Mouse (Mus musculus) yolk sac, embryonic 10.5 days (tissue): Measurements from ENCODE around the gene Mfn1.
A peak's percentile ranks its signal among the peaks of the same experiment; 100 is the strongest.

Experiments used
- DNase-seq: peaks from one replicate; pipeline ENCODE4 v3.0.0-alpha.2; 2017; ENCODE audit warnings: low spot score

Mfn1 gene

GRCm38 (mm10) chr3:32510375-32511190, 18.7 kb upstream of the Mfn1 start:
- peak; percentile 98 for DNase-seq

GRCm38 (mm10) chr3:32511191-32511550, 18.1 kb upstream of the Mfn1 start:
- DNase-seq: peak; percentile 64

- no peak for DNase-seq
These were observed 16.5 kb upstream of the Mfn1 start for GRCm38 (mm10) chr3:32512686-32513284.

- no peak for DNase-seq
These were observed 15.7 kb upstream of the Mfn1 start for GRCm38 (mm10) chr3:32513528-32513927.

- DNase-seq: no peak
These were observed 2.1 kb upstream of the Mfn1 start for GRCm38 (mm10) chr3:32527181-32527580.

- DNase-seq: no peak
These were observed 776 bp downstream of the Mfn1 start for GRCm38 (mm10) chr3:32530041-32530440.

- no peak for DNase-seq
These were observed 6.4 kb downstream of the Mfn1 start for GRCm38 (mm10) chr3:32535692-32536091.

- DNase-seq: no peak
These were observed 8.3 kb downstream of the Mfn1 start for GRCm38 (mm10) chr3:32537556-32537955.

GRCm38 (mm10) chr3:32538091-32538490, 8.8 kb downstream of the Mfn1 start:
- no peak for DNase-seq

GRCm38 (mm10) chr3:32553061-32553460, 23.8 kb downstream of the Mfn1 start:
- DNase-seq: no peak

GRCm38 (mm10) chr3:32563401-32563800, 34.1 kb downstream of the Mfn1 start:
- no peak for DNase-seq

GRCm38 (mm10) chr3:32573086-32573485, 43.8 kb downstream of the Mfn1 start:
- DNase-seq: no peak

- DNase-seq: no peak
These were observed 44.6 kb downstream of the Mfn1 start for GRCm38 (mm10) chr3:32573881-32574280.

- DNase-seq: no peak
These were observed 45.9 kb downstream of the Mfn1 start for GRCm38 (mm10) chr3:32575151-32575550.

GRCm38 (mm10) chr3:32578772-32579171, 49.5 kb downstream of the Mfn1 start:
- no peak for DNase-seq

GRCm38 (mm10) chr3:32580738-32581137, 51.5 kb downstream of the Mfn1 start:
- DNase-seq: no peak

- no peak for DNase-seq
These were observed 52.6 kb downstream of the Mfn1 start for GRCm38 (mm10) chr3:32581911-32582310.

- no peak for DNase-seq
These were observed 54.2 kb downstream of the Mfn1 start for GRCm38 (mm10) chr3:32583489-32583888.

GRCm38 (mm10) chr3:32586274-32586673, 57.0 kb downstream of the Mfn1 start:
- DNase-seq: no peak

GRCm38 (mm10) chr3:32595080-32595479, 65.8 kb downstream of the Mfn1 start:
- no peak for DNase-seq

- no peak for DNase-seq
These were observed 70.1 kb downstream of the Mfn1 start for GRCm38 (mm10) chr3:32599328-32599727.

- no peak for DNase-seq
These were observed 71.8 kb downstream of the Mfn1 start for GRCm38 (mm10) chr3:32601055-32601454.

- no peak for DNase-seq
These were observed 80.0 kb downstream of the Mfn1 start for GRCm38 (mm10) chr3:32609233-32609632.

GRCm38 (mm10) chr3:32610560-32610959, 81.3 kb downstream of the Mfn1 start:
- peak; percentile 50 for DNase-seq
